Mouse (Mus musculus) CH12.LX (cell line): ENCODE data around the gene Cuta. TPM values are rescaled to one million over a fixed set of nuclear protein-coding genes. Genes with fewer than 3 reads are reported as not detected.
"Not testable (repeated sequence)": the region's sequence is repeated elsewhere in the genome, so short reads cannot be mapped to it uniquely, and the experiment has no call there.

Experiments used
- DNase-seq: peaks from one replicate; pipeline ENCODE4 v3.0.0-alpha.2; 2013; ENCODE audit errors: extremely low read depth
- H3K27ac ChIP-seq: 2 replicates; pipeline ENCODE4 v1.5.1; 2012; ENCODE audit warnings: low read depth, mild to moderate bottlenecking, control low read depth, moderate library complexity; ENCODE audit not compliant: insufficient read depth
- H3K27me3 ChIP-seq: replicated peaks from 2 replicates; pipeline ENCODE3; 2012; ENCODE audit warnings: inconsistent platforms
- H3K36me3 ChIP-seq, 2 experiments: replicated peaks in 1 of 2; 2 replicates each; pipeline versions ENCODE3 to v1.6.1; 2012; ENCODE audit warnings: inconsistent platforms in 1 of 2, low read length in 1 of 2, mild to moderate bottlenecking in 1 of 2, mixed read lengths in 1 of 2, moderate library complexity in 1 of 2; ENCODE audit not compliant: control insufficient read depth in 1 of 2, insufficient read depth in 1 of 2
- H3K4me1 ChIP-seq, 2 experiments: 2 replicates each; pipeline ENCODE4 v1.6.1; 2012; ENCODE audit warnings: inconsistent platforms in 1 of 2, moderate library complexity in 1 of 2; ENCODE audit not compliant: insufficient read depth in 2 of 2, control insufficient read depth in 1 of 2
- H3K4me2 ChIP-seq: 2 replicates; pipeline ENCODE4 v1.6.1; 2012; ENCODE audit warnings: low read depth, mild to moderate bottlenecking, control low read depth; ENCODE audit not compliant: poor library complexity, insufficient read depth, severe bottlenecking
- H3K4me3 ChIP-seq, 3 experiments: fragments of 150-350 bp in 1 of 3; sonication (generic) in 1 of 3; replicated peaks in 1 of 3; 2 replicates each; pipeline versions ENCODE3 to v1.5.1; 2011 to 2012; ENCODE audit warnings: low read depth in 2 of 3, low read length in 2 of 3, mild to moderate bottlenecking in 2 of 3, moderate library complexity in 2 of 3, control low read depth in 1 of 3, improper control_type of control experiment in 1 of 3, inconsistent platforms in 1 of 3, mixed read lengths in 1 of 3; ENCODE audit not compliant: poor library complexity in 1 of 3
- H3K79me2 ChIP-seq: replicated peaks from 2 replicates; pipeline ENCODE4 v1.6.1; 2012; ENCODE audit warnings: mild to moderate bottlenecking, moderate library complexity; ENCODE audit not compliant: control insufficient read depth, poor library complexity, insufficient read depth, severe bottlenecking; ENCODE audit errors: extremely low read depth
- H3K9ac ChIP-seq: 2 replicates; pipeline ENCODE4 v1.6.1; 2012; ENCODE audit warnings: low read depth, mild to moderate bottlenecking, control low read depth, moderate library complexity; ENCODE audit not compliant: insufficient read depth
- H3K9me3 ChIP-seq: replicated peaks from 2 replicates; pipeline ENCODE3; 2012; ENCODE audit warnings: low read length, inconsistent platforms, mixed read lengths
- CTCF ChIP-seq, 2 experiments: IDR thresholded peaks in 1 of 2; conservative IDR thresholded peaks in 1 of 2; 2 replicates each; pipeline ENCODE4 v1.5.1; 2011 to 2012; ENCODE audit warnings: low read depth in 2 of 2, low read length in 2 of 2, improper control_type of control experiment in 1 of 2, inconsistent platforms in 1 of 2, mild to moderate bottlenecking in 1 of 2, moderate library complexity in 1 of 2
- EP300 ChIP-seq: IDR thresholded peaks from 2 replicates; pipeline ENCODE4 v1.6.1; 2011; ENCODE audit warnings: low read length, improper control_type of control experiment
- ETS1 ChIP-seq: conservative IDR thresholded peaks from 2 replicates; pipeline ENCODE4 v1.6.1; 2012; ENCODE audit warnings: low read depth, mild to moderate bottlenecking, inconsistent platforms, low read length, improper control_type of control experiment, moderate library complexity
- HCFC1 ChIP-seq: IDR thresholded peaks from 2 replicates; pipeline ENCODE4 v1.6.1; 2012; ENCODE audit warnings: low read depth, mild to moderate bottlenecking, inconsistent platforms, low read length, improper control_type of control experiment
- JUND ChIP-seq: conservative IDR thresholded peaks from 2 replicates; pipeline ENCODE4 v1.6.1; 2011; ENCODE audit warnings: low read depth, low read length, improper control_type of control experiment
- MAFK ChIP-seq: IDR thresholded peaks from 2 replicates; pipeline ENCODE4 v1.6.1; 2011; ENCODE audit warnings: low read length, improper control_type of control experiment; ENCODE audit not compliant: insufficient replicate concordance
- MAZ ChIP-seq: IDR thresholded peaks from 2 replicates; pipeline ENCODE4 v1.6.1; 2012; ENCODE audit warnings: low read depth, mild to moderate bottlenecking, inconsistent platforms, low read length, improper control_type of control experiment, moderate library complexity
- RAD21 ChIP-seq: IDR thresholded peaks from 2 replicates; pipeline ENCODE4 v1.6.1; 2011; ENCODE audit warnings: low read depth, mild to moderate bottlenecking, low read length, improper control_type of control experiment, moderate library complexity
- RCOR1 ChIP-seq: conservative IDR thresholded peaks from 2 replicates; pipeline ENCODE4 v1.6.1; 2012; ENCODE audit warnings: low read depth, mild to moderate bottlenecking, inconsistent platforms, low read length, improper control_type of control experiment
- SIN3A ChIP-seq: IDR thresholded peaks from 2 replicates; pipeline ENCODE4 v1.6.1; 2012; ENCODE audit warnings: low read length, improper control_type of control experiment, inconsistent platforms
- SMC3 ChIP-seq: IDR thresholded peaks from 2 replicates; pipeline ENCODE4 v1.6.1; 2011; ENCODE audit warnings: low read depth, low read length, improper control_type of control experiment
- TBP ChIP-seq: conservative IDR thresholded peaks from 2 replicates; pipeline ENCODE4 v1.6.1; 2011; ENCODE audit warnings: low read depth, low read length, improper control_type of control experiment
- TCF12 ChIP-seq: IDR thresholded peaks from 2 replicates; pipeline ENCODE4 v1.6.1; 2014; ENCODE audit warnings: low read depth, mild to moderate bottlenecking, inconsistent platforms, low read length, improper control_type of control experiment
- USF2 ChIP-seq: conservative IDR thresholded peaks from 2 replicates; pipeline ENCODE4 v1.6.1; 2011; ENCODE audit warnings: low read depth, low read length, improper control_type of control experiment
- ZC3H11A ChIP-seq: IDR thresholded peaks from 2 replicates; pipeline ENCODE4 v1.6.1; 2012; ENCODE audit warnings: low read depth, mild to moderate bottlenecking, inconsistent platforms, low read length, improper control_type of control experiment
- ZKSCAN1 ChIP-seq: IDR thresholded peaks from 2 replicates; pipeline ENCODE4 v1.6.1; 2012; ENCODE audit warnings: low read depth, inconsistent platforms, low read length, improper control_type of control experiment, borderline replicate concordance
- ZMIZ1 ChIP-seq: IDR thresholded peaks from 2 replicates; pipeline ENCODE4 v1.6.1; 2012; ENCODE audit warnings: low read depth, mild to moderate bottlenecking, inconsistent platforms, low read length, improper control_type of control experiment
- ZNF384 ChIP-seq: IDR thresholded peaks from 2 replicates; pipeline ENCODE4 v1.6.1; 2012; ENCODE audit warnings: low read depth, low read length, improper control_type of control experiment, inconsistent platforms
- dilution Hi-C: fragments of 300-500 bp; cut with MboI; formaldehyde crosslinking; loops from 2 replicates; pipeline ENCODE4 v1.14.3; 2020; ENCODE audit warnings: low sequenced_read_pairs; ENCODE audit not compliant: extremely low pct_unique_long_range_greater_than_20kb, extremely low pct_ligation_motif_present
- in situ Hi-C: fragments of 300-500 bp; cut with MboI; formaldehyde crosslinking; loops from 3 replicates; pipeline ENCODE4 v1.14.3; 2019; ENCODE audit warnings: low sequenced_read_pairs, low pct_ligation_motif_present, low pct_unique_long_range_greater_than_20kb, mixed read lengths
- polyA plus RNA-seq: library from polyadenylated mRNA; unstranded; fragments of >175 nt; gene quantifications from 2 replicates; pipeline ENCODE4 v1.2.1, GENCODE M21; 2012; ENCODE audit warnings: low read depth; ENCODE audit not compliant: insufficient read length
- total RNA-seq, 2 experiments: library from RNA; depleted of rRNA; stranded (reverse); fragments of 300-350 nt in 1 of 2; fragments of >200 nt in 1 of 2; gene quantifications; 2 replicates each; pipeline ENCODE4 v1.2.3; 2012 to 2014

Cuta gene
- total and polyA plus RNA-seq, 3 experiments, result 30.5 to 121 (median 34.6) TPM

DNA sequence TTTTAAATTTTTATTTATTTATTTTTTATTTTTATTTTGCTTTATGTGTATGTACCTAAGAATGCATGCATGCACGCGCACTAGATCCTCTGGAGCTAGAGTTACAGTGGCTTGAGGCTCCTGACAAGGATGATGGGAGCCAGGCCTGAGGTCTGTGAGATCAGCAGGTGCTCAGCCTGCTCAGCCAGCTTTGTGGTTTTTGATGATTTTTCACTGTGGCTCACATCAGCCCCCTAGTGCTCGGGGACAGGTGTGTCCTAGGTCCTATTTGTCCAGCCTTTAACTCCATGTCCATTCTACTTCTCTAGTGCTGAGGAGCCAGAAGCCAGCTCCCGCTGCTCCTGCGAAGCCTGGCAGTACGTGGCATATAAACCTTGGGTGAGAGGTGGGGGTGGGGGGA is 17.0 kb downstream of the Cuta start:
- H3K27me3 ChIP-seq, H3K4me2 ChIP-seq, in situ Hi-C loops, dilution Hi-C loops, H3K4me3 ChIP-seq, H3K9me3 ChIP-seq, DNase-seq, H3K9ac ChIP-seq, H3K27ac ChIP-seq: not testable (repeated sequence)
- Histone ChIP-seq H3K36me3 (peaks cover 49% of the 10 kb centered on the region in 2 experiments), H3K79me2 (peaks cover 34% of the 10 kb centered on the region), H3K4me1 (peaks cover 0 to 14% of the 10 kb centered on the region in 2 experiments; a peak in 2 of 4 replicates)

DNA sequence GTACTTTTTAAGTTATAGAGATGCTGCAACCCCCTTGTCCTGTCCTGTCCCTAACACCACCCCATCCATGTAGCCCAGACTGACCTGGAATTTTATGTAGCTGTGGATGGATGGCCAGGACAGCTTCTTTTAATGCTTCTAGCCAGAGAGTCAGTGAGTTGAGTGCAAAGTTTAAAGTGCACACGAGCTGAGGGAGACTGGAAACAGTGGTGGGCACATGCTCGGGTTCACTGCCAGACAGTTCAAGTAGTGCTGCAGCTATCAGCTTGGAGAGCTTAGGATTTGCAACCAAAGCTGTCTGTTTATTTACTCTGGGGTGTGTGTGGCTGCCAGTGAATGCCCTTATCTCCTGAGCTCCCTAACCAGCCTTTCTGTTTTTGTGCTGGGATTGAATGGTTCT is 19.9 kb downstream of the Cuta start:
- H3K27me3 ChIP-seq, H3K9ac ChIP-seq, H3K4me3 ChIP-seq, in situ Hi-C loops, DNase-seq, H3K4me2 ChIP-seq, H3K9me3 ChIP-seq, H3K27ac ChIP-seq, dilution Hi-C loops: not testable (repeated sequence)
- Histone ChIP-seq H3K4me1 (peaks cover 0 to 14% of the 10 kb centered on the region in 2 experiments; a peak in 2 of 4 replicates), H3K79me2 (peaks cover 35% of the 10 kb centered on the region), H3K36me3 (peaks cover 27 to 29% of the 10 kb centered on the region in 2 experiments)

DNA sequence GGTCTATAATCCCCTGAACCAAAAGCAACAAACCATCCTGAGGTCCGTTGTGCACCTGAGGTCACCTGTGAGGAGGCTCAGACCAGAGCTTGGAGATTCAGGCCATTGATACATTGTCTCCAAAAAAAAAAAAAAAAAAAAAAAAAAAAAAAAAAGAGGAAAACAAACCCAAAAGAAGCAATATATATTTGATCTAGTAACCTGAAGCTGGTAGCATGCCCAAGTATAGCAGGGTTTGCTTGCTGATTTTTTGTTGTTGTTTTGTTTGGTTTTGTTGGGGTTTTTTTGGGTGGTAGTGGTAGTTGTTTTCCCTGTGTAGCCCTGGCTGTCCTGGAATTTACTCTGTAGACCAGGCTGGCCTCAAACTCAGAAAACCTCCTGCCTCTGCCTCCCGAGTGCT is 21.0 kb downstream of the Cuta start:
- Histone ChIP-seq H3K9ac (peak overlapping the region; percentile 60; the same call in 1 of the 2 replicates), H3K27me3 (no peaks in the 10 kb centered on the region), H3K36me3 (peaks cover 18 to 22% of the 10 kb centered on the region in 2 experiments), H3K27ac (no peak overlapping the region), H3K9me3 (no peaks in the 10 kb centered on the region), H3K79me2 (peaks cover 35% of the 10 kb centered on the region), H3K4me2 (peak overlapping the region; percentile 96), H3K4me1 (peaks cover 0 to 14% of the 10 kb centered on the region in 2 experiments; a peak in 2 of 4 replicates), H3K4me3 (peak overlapping the region; percentile 35 to 94 (median 83))
- no peak for DNase-seq
- in situ Hi-C loops, result no loop called here
- dilution Hi-C loops, result no loop called here
- TF ChIP-seq RAD21 (no peak), RCOR1 (no peak), HCFC1 (no peak), ZC3H11A (no peak), MAFK (no peak), JUND (no peak), ZKSCAN1 (no peak), MAZ (no peak), CTCF (conservative IDR thresholded peaks at IDR 0.05 in 1 of 2, IDR thresholded peaks at IDR 0.05 in 1 of 2; ENCODE audit: low read depth in 2 of 2, low read length in 2 of 2) (no peak), ZMIZ1 (no peak), SIN3A (no peak), TCF12 (no peak), TBP (no peak), USF2 (no peak), ZNF384 (no peak), ETS1 (no peak), SMC3 (no peak), EP300 (no peak)

DNA sequence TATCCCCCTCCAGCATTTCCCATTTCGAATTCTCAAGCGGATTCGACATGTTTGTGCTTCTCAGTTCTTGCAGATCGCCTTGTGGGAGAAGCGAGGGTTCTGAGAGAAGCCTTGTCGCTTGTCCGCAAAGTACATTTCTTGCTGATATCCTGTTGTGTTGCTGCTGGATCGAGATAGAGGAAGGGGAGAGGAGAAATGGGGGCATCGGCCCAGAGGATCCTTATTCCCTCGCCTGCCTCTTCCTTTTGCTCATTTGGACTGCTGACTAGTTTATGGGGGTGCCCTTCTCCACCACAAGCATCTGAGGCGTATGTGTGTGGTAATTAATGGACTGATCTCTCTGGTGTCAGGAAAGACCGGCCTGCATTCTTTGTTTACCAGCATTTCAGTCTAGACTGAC is 21.8 kb downstream of the Cuta start:
- DNase-seq, in situ Hi-C loops, H3K9me3 ChIP-seq, dilution Hi-C loops, H3K27me3 ChIP-seq: not testable (repeated sequence)
- Histone ChIP-seq H3K9ac (peak overlapping the region; percentile 60), H3K4me1 (peaks cover 0 to 14% of the 10 kb centered on the region in 2 experiments; a peak in 2 of 4 replicates), H3K4me3 (peak overlapping the region; percentile 67 to 94 (median 83)), H3K4me2 (peak overlapping the region; percentile 96), H3K27ac (peak overlapping the region; percentile 58; the same call in 1 of the 2 replicates), H3K36me3 (peaks cover 12 to 19% of the 10 kb centered on the region in 2 experiments), H3K79me2 (peaks cover 35% of the 10 kb centered on the region)
